Mouse (Mus musculus): ENCODE results near the gene Cog5.

DNA sequence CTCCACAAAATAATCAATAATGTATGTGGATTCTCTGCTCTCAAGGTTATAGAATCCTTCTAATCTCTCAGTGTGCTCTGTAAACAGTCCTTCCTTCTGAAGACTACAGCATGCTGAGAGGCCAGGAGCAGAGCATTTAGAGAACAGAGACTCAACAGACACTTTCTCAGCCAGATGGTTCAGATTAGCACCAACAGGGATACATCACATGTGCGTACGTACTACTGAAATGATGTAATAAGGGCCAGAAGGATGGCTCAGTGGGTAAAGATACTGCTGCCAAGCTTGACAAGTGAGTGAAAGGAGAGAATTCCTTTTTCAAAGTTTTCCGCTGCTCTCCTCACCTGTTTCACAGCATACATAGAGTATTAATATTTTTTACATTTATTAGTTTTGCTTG, 49.8 kb upstream of the Cog5 start:
- TF ChIP-seq CTCF (IDR thresholded peaks at IDR 0.05; ENCODE audit: low read depth) (no peak), EP300 (IDR thresholded peaks at IDR 0.05; ENCODE audit: low read depth) (no peak)
